Mouse (Mus musculus) ovary, postnatal 10 days (tissue): ENCODE data around the gene Sclt1.

Experiments
- DNase-seq: peaks from one replicate; pipeline ENCODE4 v3.0.0; 2022; ENCODE audit warnings: low spot score

The Sclt1 gene

GRCm38 (mm10) chr3:41586330-41586729, 156.0 kb downstream of the Sclt1 start:
- no peak for DNase-seq

GRCm38 (mm10) chr3:41585548-41585947, 156.8 kb downstream of the Sclt1 start:
- no peak for DNase-seq

- DNase-seq: no peak
Measured at GRCm38 (mm10) chr3:41583621-41584020, 158.7 kb downstream of the Sclt1 start.

- DNase-seq: no peak
Measured at GRCm38 (mm10) chr3:41583092-41583491, 159.2 kb downstream of the Sclt1 start.

- DNase-seq: no peak
Measured at GRCm38 (mm10) chr3:41582256-41582655, 160.1 kb downstream of the Sclt1 start.

GRCm38 (mm10) chr3:41581436-41581835, 160.9 kb downstream of the Sclt1 start:
- no peak for DNase-seq

GRCm38 (mm10) chr3:41580401-41581323, 161.7 kb downstream of the Sclt1 start:
- no peak for DNase-seq

- DNase-seq: no peak
Measured at GRCm38 (mm10) chr3:41579873-41580272, 162.4 kb downstream of the Sclt1 start.

GRCm38 (mm10) chr3:41577240-41577639, 165.1 kb downstream of the Sclt1 start:
- no peak for DNase-seq
